Mouse (Mus musculus): ENCODE results near the gene Usp19. TPM values are rescaled to one million over a fixed set of nuclear protein-coding genes. Genes with fewer than 3 reads are reported as not detected.
A peak's percentile ranks its signal among the peaks of the same experiment; 100 is the strongest.

Usp19 gene
- total RNA-seq, 2 experiments from 2014 or later, result 145 to 154 TPM

GRCm38 (mm10) chr9:108494146-108494825 is 3.9 kb downstream of the Usp19 start:
- no peak for DNase-seq (ENCODE audit: low spot score in 2 of 2)

- DNase-seq (ENCODE audit: low spot score in 2 of 2), result no peak
These were observed 4.5 kb downstream of the Usp19 start for GRCm38 (mm10) chr9:108494905-108495304.

- no peak for DNase-seq (ENCODE audit: low spot score in 2 of 2)
These were observed 8.8 kb downstream of the Usp19 start for GRCm38 (mm10) chr9:108499231-108499630.

GRCm38 (mm10) chr9:108499943-108500342 is 9.5 kb downstream of the Usp19 start:
- no peak for DNase-seq (ENCODE audit: low spot score in 2 of 2)

GRCm38 (mm10) chr9:108506901-108507300 is 16.5 kb downstream of the Usp19 start:
- no peak for DNase-seq (ENCODE audit: low spot score in 2 of 2)

- DNase-seq (ENCODE audit: low spot score in 2 of 2), result peak; percentile 90 to 97
These were observed 17.4 kb downstream of the Usp19 start, which contains the start of gene Qars for GRCm38 (mm10) chr9:108507619-108508434. TSS of gene Qars (plus strand) at chr9:108507706.

- no peak for DNase-seq (ENCODE audit: low spot score in 2 of 2)
These were observed 18.4 kb downstream of the Usp19 start for GRCm38 (mm10) chr9:108508776-108509175.

- peak; percentile 94 to 97 for DNase-seq (ENCODE audit: low spot score in 2 of 2)
These were observed 26.2 kb downstream of the Usp19 start, which contains the start of gene Qrich1 for GRCm38 (mm10) chr9:108516380-108517251. TSS of gene Qrich1 (plus strand) at chr9:108516806.

GRCm38 (mm10) chr9:108517253-108517930 is 27.0 kb downstream of the Usp19 start:
- DNase-seq (ENCODE audit: low spot score in 2 of 2), result peak; percentile 77 to 88

GRCm38 (mm10) chr9:108517931-108518332 is 27.5 kb downstream of the Usp19 start:
- peak; percentile 34 to 58 for DNase-seq (ENCODE audit: low spot score in 2 of 2)

- no peak for DNase-seq (ENCODE audit: low spot score in 2 of 2)
These were observed 31.2 kb downstream of the Usp19 start for GRCm38 (mm10) chr9:108521604-108522003.

- no peak for DNase-seq (ENCODE audit: low spot score in 2 of 2)
These were observed 32.9 kb downstream of the Usp19 start for GRCm38 (mm10) chr9:108523341-108523740.

GRCm38 (mm10) chr9:108525400-108525799 is 35.0 kb downstream of the Usp19 start:
- no peak for DNase-seq (ENCODE audit: low spot score in 2 of 2)

- DNase-seq (ENCODE audit: low spot score in 2 of 2), result no peak
These were observed 40.6 kb downstream of the Usp19 start for GRCm38 (mm10) chr9:108530954-108531353.

GRCm38 (mm10) chr9:108531496-108531895 is 41.1 kb downstream of the Usp19 start:
- no peak for DNase-seq (ENCODE audit: low spot score in 2 of 2)

- no peak for DNase-seq (ENCODE audit: low spot score in 2 of 2)
These were observed 50.4 kb downstream of the Usp19 start for GRCm38 (mm10) chr9:108540846-108541245.

- DNase-seq (ENCODE audit: low spot score in 2 of 2), result no peak
These were observed 55.6 kb downstream of the Usp19 start for GRCm38 (mm10) chr9:108545986-108546385.

- DNase-seq (ENCODE audit: low spot score in 2 of 2), result no peak
These were observed 56.5 kb downstream of the Usp19 start for GRCm38 (mm10) chr9:108546875-108547274.
